Mouse (Mus musculus): ENCODE measurements around the gene Decr2. TPM values are rescaled to one million over a fixed set of nuclear protein-coding genes. Genes with fewer than 3 reads are reported as not detected.

The Decr2 gene
- 4.7 TPM for polyA plus RNA-seq (2014; fragmentation: Illumina TruSeq; extraction: RNeasy Lipid Tissue Mini Kit (QIAGEN cat#74804); ENCODE audit: low read depth, low replicate concordance)

GRCm38 (mm10) chr17:26089905-26090632 lies at the start of gene Decr2:
TSS of gene Decr2 (minus strand) at chr17:26090337.

GRCm38 (mm10) chr17:26138239-26138836 lies 48.2 kb upstream of the Decr2 start, which contains the start of gene Axin1:
TSS of gene Axin1 (plus strand) at chr17:26138688.

GRCm38 (mm10) chr17:26123267-26123684 lies 33.1 kb upstream of the Decr2 start, which contains the start of gene Mrpl28:
TSS of gene Mrpl28 (plus strand) at chr17:26123500.

GRCm38 (mm10) chr17:26113181-26113948 lies 23.2 kb upstream of the Decr2 start, which contains the start of gene Tmem8:
TSS of gene Tmem8 (plus strand) at chr17:26113299.

GRCm38 (mm10) chr17:26095121-26095740 lies 5.1 kb upstream of the Decr2 start, which contains the start of gene Nme4:
TSS of gene Nme4 (minus strand) at chr17:26095602.

GRCm38 (mm10) chr17:26068831-26069739 lies 21.1 kb downstream of the Decr2 start, which contains the start of gene Rab11fip3:
TSS of gene Rab11fip3 (minus strand) at chr17:26069555.

Other genes with a start within 250 kb of the Decr2 start
- not detected for gene Gm20683, start 248.6 kb downstream of the Decr2 start, polyA plus RNA-seq (2014; fragmentation: Illumina TruSeq; extraction: RNeasy Lipid Tissue Mini Kit (QIAGEN cat#74804); ENCODE audit: low read depth, low replicate concordance)
- gene Rhot2, start 245.5 kb downstream of the Decr2 start, polyA plus RNA-seq (2014; fragmentation: Illumina TruSeq; extraction: RNeasy Lipid Tissue Mini Kit (QIAGEN cat#74804); ENCODE audit: low read depth, low replicate concordance), result 4.0 TPM
- 3.1 TPM for gene Wdr90, start 228.8 kb downstream of the Decr2 start, polyA plus RNA-seq (2014; fragmentation: Illumina TruSeq; extraction: RNeasy Lipid Tissue Mini Kit (QIAGEN cat#74804); ENCODE audit: low read depth, low replicate concordance)
- 0.78 TPM for gene Mcrip2, start 221.6 kb downstream of the Decr2 start, polyA plus RNA-seq (2014; fragmentation: Illumina TruSeq; extraction: RNeasy Lipid Tissue Mini Kit (QIAGEN cat#74804); ENCODE audit: low read depth, low replicate concordance)
- gene Mettl26, start 215.3 kb downstream of the Decr2 start, polyA plus RNA-seq (2014; fragmentation: Illumina TruSeq; extraction: RNeasy Lipid Tissue Mini Kit (QIAGEN cat#74804); ENCODE audit: low read depth, low replicate concordance), result 11.0 TPM
- not detected for gene Wfikkn1, start 209.5 kb downstream of the Decr2 start, polyA plus RNA-seq (2014; fragmentation: Illumina TruSeq; extraction: RNeasy Lipid Tissue Mini Kit (QIAGEN cat#74804); ENCODE audit: low read depth, low replicate concordance)
- gene Rab40c, start 170.6 kb downstream of the Decr2 start, polyA plus RNA-seq (2014; fragmentation: Illumina TruSeq; extraction: RNeasy Lipid Tissue Mini Kit (QIAGEN cat#74804); ENCODE audit: low read depth, low replicate concordance), result 1.7 TPM
- 4.1 TPM for gene Pigq, start 145.4 kb downstream of the Decr2 start, polyA plus RNA-seq (2014; fragmentation: Illumina TruSeq; extraction: RNeasy Lipid Tissue Mini Kit (QIAGEN cat#74804); ENCODE audit: low read depth, low replicate concordance)
- gene Nhlrc4, start 145.4 kb downstream of the Decr2 start, polyA plus RNA-seq (2014; fragmentation: Illumina TruSeq; extraction: RNeasy Lipid Tissue Mini Kit (QIAGEN cat#74804); ENCODE audit: low read depth, low replicate concordance), result not detected
- not detected for gene A930017K11Rik, start 137.8 kb downstream of the Decr2 start, polyA plus RNA-seq (2014; fragmentation: Illumina TruSeq; extraction: RNeasy Lipid Tissue Mini Kit (QIAGEN cat#74804); ENCODE audit: low read depth, low replicate concordance)
- 0.77 TPM for gene Capn15, start 104.5 kb downstream of the Decr2 start, polyA plus RNA-seq (2014; fragmentation: Illumina TruSeq; extraction: RNeasy Lipid Tissue Mini Kit (QIAGEN cat#74804); ENCODE audit: low read depth, low replicate concordance)
- 5.5 TPM for gene Rab11fip3, start 20.8 kb downstream of the Decr2 start, polyA plus RNA-seq (2014; fragmentation: Illumina TruSeq; extraction: RNeasy Lipid Tissue Mini Kit (QIAGEN cat#74804); ENCODE audit: low read depth, low replicate concordance)
- gene Nme4, start 5.3 kb upstream of the Decr2 start, polyA plus RNA-seq (2014; fragmentation: Illumina TruSeq; extraction: RNeasy Lipid Tissue Mini Kit (QIAGEN cat#74804); ENCODE audit: low read depth, low replicate concordance), result 0.39 TPM
- gene Tmem8, start 23.0 kb upstream of the Decr2 start, polyA plus RNA-seq (2014; fragmentation: Illumina TruSeq; extraction: RNeasy Lipid Tissue Mini Kit (QIAGEN cat#74804); ENCODE audit: low read depth, low replicate concordance), result 12.6 TPM
- 5.5 TPM for gene Mrpl28, start 33.2 kb upstream of the Decr2 start, polyA plus RNA-seq (2014; fragmentation: Illumina TruSeq; extraction: RNeasy Lipid Tissue Mini Kit (QIAGEN cat#74804); ENCODE audit: low read depth, low replicate concordance)
- gene Axin1, start 48.4 kb upstream of the Decr2 start, polyA plus RNA-seq (2014; fragmentation: Illumina TruSeq; extraction: RNeasy Lipid Tissue Mini Kit (QIAGEN cat#74804); ENCODE audit: low read depth, low replicate concordance), result 28.3 TPM
- gene Pdia2, start 108.8 kb upstream of the Decr2 start, polyA plus RNA-seq (2014; fragmentation: Illumina TruSeq; extraction: RNeasy Lipid Tissue Mini Kit (QIAGEN cat#74804); ENCODE audit: low read depth, low replicate concordance), result not detected
- gene Rgs11, start 112.6 kb upstream of the Decr2 start, polyA plus RNA-seq (2014; fragmentation: Illumina TruSeq; extraction: RNeasy Lipid Tissue Mini Kit (QIAGEN cat#74804); ENCODE audit: low read depth, low replicate concordance), result 0.63 TPM
- 0.28 TPM for gene Arhgdig, start 117.4 kb upstream of the Decr2 start, polyA plus RNA-seq (2014; fragmentation: Illumina TruSeq; extraction: RNeasy Lipid Tissue Mini Kit (QIAGEN cat#74804); ENCODE audit: low read depth, low replicate concordance)
- gene Fam234a, start 153.9 kb upstream of the Decr2 start, polyA plus RNA-seq (2014; fragmentation: Illumina TruSeq; extraction: RNeasy Lipid Tissue Mini Kit (QIAGEN cat#74804); ENCODE audit: low read depth, low replicate concordance), result 28.6 TPM
- 38.5 TPM for gene Luc7l, start 162.6 kb upstream of the Decr2 start, polyA plus RNA-seq (2014; fragmentation: Illumina TruSeq; extraction: RNeasy Lipid Tissue Mini Kit (QIAGEN cat#74804); ENCODE audit: low read depth, low replicate concordance)